Mouse (Mus musculus) bone marrow macrophage, adult 2 months (primary cell): Measurements from ENCODE around the gene Swt1. TPM values are rescaled to one million over a fixed set of nuclear protein-coding genes. Genes with fewer than 3 reads are reported as not detected.

Experiments used
- H3K27ac ChIP-seq: 2 replicates; pipeline ENCODE4 v1.5.1; 2012; ENCODE audit warnings: low read depth, low read length; ENCODE audit not compliant: insufficient read depth
- H3K4me1 ChIP-seq: 2 replicates; pipeline ENCODE4 v1.6.1; 2012; ENCODE audit warnings: low read length; ENCODE audit not compliant: control insufficient read depth, insufficient read depth
- H3K4me3 ChIP-seq: 2 replicates; pipeline ENCODE4 v1.5.1; 2012; ENCODE audit warnings: mild to moderate bottlenecking, low read length, moderate library complexity; ENCODE audit not compliant: insufficient read depth
- CTCF ChIP-seq: IDR thresholded peaks from 2 replicates; pipeline ENCODE4 v1.5.1; 2012; ENCODE audit warnings: low read depth, mild to moderate bottlenecking, low read length, moderate library complexity
- POLR2A ChIP-seq: IDR thresholded peaks from 2 replicates; pipeline ENCODE4 v1.6.1; 2012; ENCODE audit warnings: mild to moderate bottlenecking, low read depth, low read length, borderline replicate concordance
- polyA plus RNA-seq: library from polyadenylated mRNA; stranded (reverse); fragments of >200 nt; gene quantifications from 2 replicates; pipeline ENCODE4 v1.2.4, GENCODE M21; 2012; ENCODE audit not compliant: missing spikeins, insufficient read depth, insufficient read length

Gene Swt1
- polyA plus RNA-seq, 1 experiment, result 17.4 TPM

DNA sequence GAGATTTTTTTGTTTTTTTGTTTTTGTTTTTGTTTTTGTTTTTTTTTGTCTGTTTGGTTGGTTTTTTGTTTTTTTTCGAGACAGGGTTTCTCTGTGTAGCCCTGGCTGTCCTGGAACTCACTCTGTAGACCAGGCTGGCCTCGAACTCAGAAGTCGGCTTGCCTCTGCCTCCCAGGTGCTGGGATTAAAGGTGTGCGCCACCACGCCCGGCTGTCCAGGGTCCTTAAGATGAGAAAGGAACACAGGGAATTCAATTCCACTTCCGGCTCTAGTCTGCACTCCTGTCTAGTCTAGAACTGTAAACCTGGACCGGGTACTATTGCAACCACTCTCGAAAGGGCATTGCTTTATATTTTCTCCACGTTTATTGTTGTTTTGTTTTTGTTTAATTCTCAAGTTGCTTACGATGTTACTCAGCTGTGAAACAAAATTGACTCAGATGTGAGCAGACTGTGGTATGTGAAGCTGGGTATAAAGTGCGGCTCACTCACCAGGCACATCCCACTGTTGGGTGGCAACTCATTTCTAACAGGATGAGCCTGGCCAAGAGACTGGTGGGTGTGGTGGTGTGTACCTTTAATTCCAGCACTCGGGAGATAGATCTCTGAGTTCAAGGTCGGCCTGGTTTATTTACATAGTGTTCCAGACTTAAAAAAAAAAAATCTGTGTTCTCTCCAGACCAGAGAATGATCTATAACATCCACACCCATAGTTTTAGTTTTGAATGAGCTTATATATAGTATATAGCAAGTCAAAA lies 99.7 kb downstream of the Swt1 start:
- no peak overlapping the region for H3K27ac ChIP-seq
- no peak overlapping the region for H3K4me3 ChIP-seq
- no peaks in the 10 kb centered on the region for H3K4me1 ChIP-seq
- no peak for TF ChIP-seq POLR2A
- no peak for TF ChIP-seq CTCF

DNA sequence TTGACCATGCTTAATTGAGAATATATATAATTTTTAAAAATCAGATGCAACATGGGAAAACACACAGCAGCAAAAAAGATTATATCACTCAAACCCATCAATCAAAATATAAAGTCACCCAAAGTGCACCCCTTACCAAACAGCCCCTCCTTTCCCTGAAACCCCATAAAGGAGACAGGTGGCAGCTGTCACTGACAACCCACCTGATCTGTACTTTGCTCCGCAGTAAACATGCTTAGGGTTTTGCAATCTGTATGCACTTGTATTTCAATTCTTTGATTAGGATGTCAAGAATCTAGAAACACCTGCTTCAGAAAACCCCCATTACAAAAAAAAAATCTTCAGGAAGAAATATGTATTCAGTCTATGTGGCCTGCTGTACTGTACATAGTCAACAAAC lies 102.9 kb downstream of the Swt1 start:
- TF ChIP-seq POLR2A, result no peak
- no peak for TF ChIP-seq CTCF
- Histone ChIP-seq H3K27ac (no peak overlapping the region), H3K4me1 (no peaks in the 10 kb centered on the region), H3K4me3 (no peak overlapping the region)

DNA sequence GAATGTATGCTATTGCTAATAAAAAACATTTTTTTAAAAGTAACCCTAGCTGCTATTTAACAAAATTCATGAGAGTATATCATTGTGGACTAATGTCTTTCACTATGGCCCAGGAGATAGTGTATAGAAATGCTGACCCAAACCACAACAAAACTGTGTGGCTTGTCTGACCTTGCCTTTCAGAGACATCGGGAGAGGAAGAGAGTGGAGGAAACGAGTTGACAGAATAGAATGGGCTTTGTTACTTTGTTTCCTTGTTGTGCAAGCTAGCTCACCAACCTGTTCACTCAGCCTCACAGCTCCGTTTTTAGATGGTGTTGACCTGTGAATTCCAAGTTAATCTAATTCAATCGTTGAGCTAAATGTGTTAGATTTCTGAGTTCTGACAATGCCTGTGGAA lies 107.8 kb downstream of the Swt1 start:
- TF ChIP-seq POLR2A, result no peak
- TF ChIP-seq CTCF, result no peak
- no peak overlapping the region for H3K4me3 ChIP-seq
- H3K27ac ChIP-seq, result no peak overlapping the region

DNA sequence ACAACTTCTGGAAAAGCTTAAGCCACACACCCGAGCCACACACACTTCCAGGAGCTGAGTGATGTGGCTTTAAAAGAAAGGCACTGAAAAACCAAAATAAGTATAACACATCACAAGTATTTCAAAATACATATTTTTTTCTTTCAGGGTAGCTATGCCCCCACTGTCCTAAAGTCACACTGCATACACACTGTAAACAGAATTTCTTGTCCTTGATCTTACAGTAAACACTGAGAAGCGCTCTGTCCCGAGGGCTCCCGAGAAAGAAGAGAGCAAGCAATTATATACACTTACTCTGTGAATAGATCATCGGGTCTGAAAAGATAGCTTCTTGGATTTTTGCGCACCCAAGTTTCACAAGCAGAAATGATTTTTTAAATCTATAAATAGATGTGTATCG lies 109.0 kb downstream of the Swt1 start:
- TF ChIP-seq CTCF (no peak), POLR2A (no peak)
- H3K27ac ChIP-seq, result no peak overlapping the region
- no peak overlapping the region for H3K4me3 ChIP-seq
- no peaks in the 10 kb centered on the region for H3K4me1 ChIP-seq

More for the DNA sequence above, 107.8 kb downstream of the Swt1 start:
- H3K4me1 ChIP-seq, result no peaks in the 10 kb centered on the region

Other genes with a start within 250 kb of the Swt1 start
- gene Gm47985, start 245.9 kb downstream of the Swt1 start, polyA plus RNA-seq, result not detected in 2 replicates
- gene Gm8947, start 236.1 kb downstream of the Swt1 start, polyA plus RNA-seq, result not detected in 2 replicates
- gene Gm47995, start 230.0 kb downstream of the Swt1 start, polyA plus RNA-seq, result not detected in 2 replicates
- not detected in 2 replicates for gene 3110040M04Rik, start 224.3 kb downstream of the Swt1 start, polyA plus RNA-seq
- gene Gm47996, start 218.3 kb downstream of the Swt1 start, polyA plus RNA-seq, result not detected in 2 replicates
- gene Ivns1abp, start 84.0 kb downstream of the Swt1 start, polyA plus RNA-seq, result 115 and 122 TPM in 2 replicates
- 41.4 and 42.2 TPM in 2 replicates for gene Trmt1l, start 87 bp upstream of the Swt1 start, polyA plus RNA-seq
- 36.2 and 39.6 TPM in 2 replicates for gene Rnf2, start 72.5 kb upstream of the Swt1 start, polyA plus RNA-seq
- gene Fam129a, start 142.7 kb upstream of the Swt1 start, polyA plus RNA-seq, result 48.1 and 56.4 TPM in 2 replicates